Mouse (Mus musculus) kidney, adult 8-10 months (tissue): ENCODE data around the gene Rab22a.
"Not testable (repeated sequence)": the region's sequence is repeated elsewhere in the genome, so short reads cannot be mapped to it uniquely, and the experiment has no call there.

Source experiments
- DNase-seq, 2 experiments: peaks; one replicate each; pipeline ENCODE4 v3.0.0; 2022

Gene Rab22a

DNA sequence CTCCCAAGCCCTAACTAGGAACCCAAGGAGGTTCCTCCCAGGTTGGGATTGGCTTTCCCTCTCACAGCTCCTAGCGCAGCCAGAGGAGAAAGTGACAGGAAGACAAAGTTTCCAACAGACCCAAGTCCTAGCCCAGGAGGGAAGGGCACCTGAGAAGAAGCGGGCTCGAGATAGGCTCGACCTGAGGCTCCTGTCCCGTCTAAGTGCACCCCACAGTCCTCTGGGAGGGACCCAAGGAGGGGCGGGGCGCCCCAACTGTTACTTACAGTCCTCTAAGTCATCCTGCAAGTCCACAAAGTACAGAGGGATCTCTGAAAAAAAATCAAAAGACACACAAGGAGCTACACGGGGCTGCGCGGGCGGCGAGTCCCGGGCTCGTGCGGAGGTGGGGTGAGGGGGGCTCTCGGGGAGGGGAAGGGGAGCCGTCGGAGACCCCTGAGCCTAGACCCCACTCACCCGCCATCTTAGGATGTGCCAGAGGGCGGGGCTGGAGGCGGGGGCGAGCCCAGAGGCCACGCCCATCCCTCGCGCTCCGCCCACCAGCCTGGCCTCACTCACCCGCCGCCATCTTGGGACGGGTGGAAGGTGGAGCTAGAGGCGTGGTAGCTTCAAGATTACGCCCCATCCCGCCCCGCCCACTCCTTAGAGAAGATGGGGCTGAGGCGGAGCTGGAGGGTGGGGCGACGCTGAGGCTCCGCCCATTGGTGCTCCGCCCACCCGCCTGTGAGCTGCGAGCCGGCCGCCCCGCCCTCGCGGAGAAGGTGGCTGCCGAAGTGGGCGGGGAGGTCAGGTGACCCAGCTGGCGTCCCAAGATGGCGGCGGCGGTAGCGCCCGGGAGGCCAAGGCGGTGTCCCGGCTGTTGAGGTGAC lies at the start of gene Rab22a:
Rab22a (plus strand) TSS at position 704 of the 869 bp plus-strand sequence.
- peak; percentile 98 for DNase-seq

DNA sequence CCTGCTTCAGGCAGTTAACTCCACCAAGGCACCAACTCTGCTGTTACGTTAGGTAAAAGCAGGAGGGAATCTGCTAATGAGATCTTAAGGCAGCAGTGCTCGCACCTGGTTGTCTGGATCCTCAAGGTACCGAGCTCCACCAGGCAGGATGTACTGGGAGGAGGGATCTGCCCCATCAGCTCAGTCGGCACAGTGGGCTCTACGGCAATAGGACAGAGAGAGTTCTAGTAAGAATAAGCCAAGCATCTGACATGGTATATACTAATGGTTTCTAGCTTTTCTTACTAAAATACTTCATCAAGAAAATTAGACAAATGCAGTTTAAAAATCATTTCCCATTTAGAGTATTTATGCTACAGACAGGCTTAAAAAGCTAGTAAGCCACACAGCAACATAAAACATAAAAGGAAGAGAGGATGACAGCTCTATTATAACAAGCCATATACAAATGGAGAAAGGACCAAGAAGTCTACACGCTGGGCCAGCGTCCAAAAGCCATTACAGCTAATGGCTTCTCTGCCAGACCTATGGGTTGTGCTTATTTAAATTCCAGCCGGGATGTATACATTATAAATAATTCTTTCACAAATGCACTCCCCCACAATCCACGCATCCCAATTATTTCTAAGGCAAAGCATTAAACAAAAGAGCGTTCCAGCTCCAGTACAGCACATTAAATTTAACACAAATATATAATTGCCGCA lies 44.0 kb upstream of the Rab22a start:
- no peak for DNase-seq

DNA sequence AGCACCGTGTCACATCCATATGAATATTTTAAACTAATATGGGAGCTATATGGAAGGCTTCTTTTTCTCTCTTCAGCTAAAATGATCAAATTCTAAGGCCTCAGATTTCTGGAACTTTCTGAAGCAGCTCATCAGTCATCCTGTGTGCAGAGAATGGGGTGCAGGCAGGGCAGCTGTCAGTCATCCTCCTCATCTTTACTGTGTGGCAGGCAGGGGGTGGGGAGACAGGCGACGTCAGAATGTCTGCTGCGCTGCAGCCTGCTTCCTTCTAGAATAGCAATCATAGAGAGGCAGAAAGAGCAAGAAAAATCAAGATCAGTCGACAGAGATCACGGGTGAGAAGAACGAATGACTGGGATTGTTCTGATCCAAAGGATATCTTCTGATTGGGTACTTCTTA lies 43.4 kb upstream of the Rab22a start:
- no peak for DNase-seq

DNA sequence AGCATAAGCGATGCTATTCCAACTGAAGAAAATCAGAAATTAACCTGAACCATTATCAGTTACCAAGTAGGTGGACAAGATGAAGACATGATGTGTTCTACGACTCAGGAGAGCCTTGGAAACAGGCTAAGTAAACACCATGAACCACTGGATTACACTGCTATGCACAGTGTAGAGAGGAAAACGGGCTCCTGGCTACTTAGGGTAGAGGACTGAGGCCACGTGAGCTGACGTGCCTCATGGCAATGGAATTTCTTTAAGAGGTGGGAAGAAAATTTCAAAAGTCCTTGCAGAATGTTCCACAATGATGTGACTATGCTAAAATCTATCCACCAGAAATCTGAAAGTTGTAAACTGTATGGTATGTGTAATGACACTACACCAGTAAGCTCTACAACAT lies 40.4 kb upstream of the Rab22a start:
- DNase-seq, result no peak

DNA sequence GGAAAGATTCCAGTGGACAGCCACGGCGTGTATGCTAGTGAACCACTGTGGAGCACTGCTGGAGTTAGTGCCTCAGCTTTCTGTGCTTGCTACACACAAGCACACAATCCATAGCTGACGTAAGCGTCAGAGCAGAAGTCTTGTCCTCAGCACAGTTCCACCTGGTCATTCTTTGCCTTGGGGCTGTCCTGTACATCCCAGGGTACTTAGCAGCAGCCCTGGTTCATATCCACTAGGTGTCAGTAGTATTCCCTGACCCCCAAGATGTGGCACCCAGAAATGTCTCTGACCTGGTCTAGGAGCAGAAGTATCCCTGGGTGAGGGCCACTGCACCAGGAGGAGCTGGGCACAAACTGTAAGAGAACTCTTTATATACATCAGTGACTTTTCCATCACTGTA lies 38.9 kb upstream of the Rab22a start:
- DNase-seq, result no peak

DNA sequence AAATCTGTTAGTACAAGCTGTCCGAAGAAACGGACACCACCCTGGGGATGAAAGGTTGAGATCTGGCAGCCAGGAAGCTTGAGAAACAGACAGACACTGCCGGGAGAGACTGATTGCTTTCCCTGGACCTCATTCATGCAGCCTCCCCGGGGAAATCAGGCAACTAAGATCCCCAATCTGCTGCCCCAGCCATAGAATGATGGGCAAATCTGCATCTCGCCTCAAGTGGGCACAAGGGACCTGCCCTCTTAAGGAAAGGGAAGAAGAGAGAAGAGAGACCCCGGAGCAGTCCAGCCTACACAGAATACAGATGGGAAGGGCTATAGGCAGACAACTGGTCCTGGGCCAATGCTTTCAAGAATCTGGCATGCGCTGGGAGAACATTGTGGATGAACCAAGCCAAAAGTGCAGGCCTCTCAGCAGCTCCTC lies 37.4 kb upstream of the Rab22a start:
- DNase-seq, result no peak

DNA sequence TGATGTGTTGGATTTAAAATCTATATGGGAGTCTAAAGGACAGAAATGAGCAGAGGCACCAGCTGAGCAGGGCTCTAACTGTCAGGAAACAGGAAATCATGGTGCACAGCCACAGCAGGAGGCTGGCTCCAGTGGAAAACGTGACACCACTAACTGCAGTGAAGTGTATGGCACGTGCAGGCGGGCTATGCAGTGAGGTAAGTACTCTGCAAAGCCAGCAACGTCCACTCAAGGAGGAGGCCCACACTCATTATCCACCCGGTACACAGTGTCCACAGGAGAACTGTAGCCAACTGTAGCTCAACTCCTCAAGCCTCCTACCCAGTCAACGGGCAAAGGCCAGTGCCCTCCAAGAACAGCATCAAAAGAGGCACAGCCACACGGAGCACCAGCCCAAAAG lies 34.9 kb upstream of the Rab22a start:
- no peak for DNase-seq

DNA sequence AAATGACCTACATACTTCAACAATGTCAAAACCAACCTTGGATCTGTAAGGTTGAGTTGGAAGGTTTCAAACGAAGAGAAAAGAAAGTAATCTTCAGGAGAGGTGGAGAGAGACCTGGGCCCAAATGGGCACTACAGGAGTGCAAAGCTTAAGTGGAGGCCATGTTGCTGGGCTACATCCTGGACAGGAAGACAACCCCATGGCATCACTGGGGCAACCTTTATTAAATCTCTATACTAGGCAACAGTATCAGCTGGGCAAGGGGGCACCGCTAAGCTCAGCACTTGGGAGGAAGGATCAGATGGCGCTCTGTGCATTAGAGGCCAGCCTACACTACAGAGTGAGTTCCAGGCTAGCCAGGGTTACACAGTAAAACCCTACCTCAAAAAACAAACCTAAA lies 33.8 kb upstream of the Rab22a start:
- no peak for DNase-seq

DNA sequence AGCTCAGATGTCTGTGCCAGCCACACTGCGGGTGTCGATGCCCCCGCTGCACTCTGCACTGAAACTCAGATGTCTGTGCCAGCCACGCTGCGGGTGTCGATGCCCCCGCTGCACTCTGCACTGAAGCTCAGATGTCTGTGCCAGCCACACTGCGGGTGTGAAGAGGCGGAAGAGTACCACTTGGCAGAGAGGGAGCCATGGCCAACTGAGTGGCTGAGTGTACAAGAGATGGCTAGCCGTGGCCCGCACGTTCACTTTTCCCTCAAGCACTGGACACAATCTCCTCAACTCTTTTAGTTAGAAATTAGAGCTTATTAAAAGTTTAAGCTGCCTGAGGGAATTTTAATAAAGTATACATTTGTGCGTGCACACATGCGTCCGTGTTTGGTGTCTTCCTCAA lies 25.5 kb upstream of the Rab22a start:
- DNase-seq, result not testable (repeated sequence)

DNA sequence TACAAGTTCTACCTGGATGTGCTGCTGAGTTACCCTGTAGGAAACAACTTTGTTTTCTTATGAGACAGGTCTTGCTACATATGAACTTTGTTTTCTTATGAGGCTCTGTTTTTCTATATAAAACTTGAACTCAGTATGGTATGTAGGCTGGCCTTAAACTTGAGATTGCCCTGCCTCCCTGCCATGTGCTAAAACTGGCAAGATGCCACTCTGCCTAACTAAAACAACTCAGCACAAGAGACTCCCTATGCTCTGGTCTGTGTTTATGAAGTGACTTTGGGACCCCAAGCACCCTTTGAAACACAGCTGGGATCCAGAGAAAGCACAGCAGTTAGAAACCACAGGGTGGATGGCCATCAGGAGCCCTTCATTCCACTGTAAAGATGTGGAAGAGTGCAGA lies 18.2 kb upstream of the Rab22a start:
- no peak for DNase-seq

DNA sequence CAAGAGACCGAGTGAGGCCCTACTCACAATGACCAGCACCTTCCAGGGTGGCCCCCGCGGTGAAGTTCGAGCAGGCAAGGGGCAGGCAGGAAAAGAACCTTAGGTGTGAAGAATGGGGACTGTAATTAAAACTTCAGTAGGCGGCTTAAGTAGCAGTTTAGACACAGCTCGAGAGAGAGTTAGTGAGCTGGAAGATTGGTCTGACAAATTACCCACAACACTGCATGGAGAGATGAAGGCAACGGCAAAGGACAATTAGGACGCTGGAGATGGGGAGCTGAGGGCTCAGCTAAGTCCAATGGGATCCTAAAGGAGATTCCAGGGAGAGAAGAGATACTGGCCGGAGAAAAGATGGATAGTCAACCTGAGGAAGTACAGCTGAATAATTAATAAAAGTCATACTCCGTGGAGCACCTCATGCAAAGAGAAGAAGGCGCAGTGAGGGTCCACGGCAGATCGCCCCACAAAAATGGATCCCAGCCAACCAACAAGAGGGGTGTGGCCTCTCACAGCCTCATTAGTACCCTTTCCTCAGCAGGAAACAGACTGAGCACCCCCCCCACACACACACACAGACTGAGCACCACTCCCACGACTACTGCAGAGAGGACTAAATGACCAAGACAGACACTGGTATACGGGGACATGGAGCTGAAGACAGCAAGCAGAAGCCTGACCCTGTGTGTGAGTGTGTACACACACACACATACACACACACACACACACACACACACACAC lies 17.1 kb upstream of the Rab22a start:
- DNase-seq, result no peak

DNA sequence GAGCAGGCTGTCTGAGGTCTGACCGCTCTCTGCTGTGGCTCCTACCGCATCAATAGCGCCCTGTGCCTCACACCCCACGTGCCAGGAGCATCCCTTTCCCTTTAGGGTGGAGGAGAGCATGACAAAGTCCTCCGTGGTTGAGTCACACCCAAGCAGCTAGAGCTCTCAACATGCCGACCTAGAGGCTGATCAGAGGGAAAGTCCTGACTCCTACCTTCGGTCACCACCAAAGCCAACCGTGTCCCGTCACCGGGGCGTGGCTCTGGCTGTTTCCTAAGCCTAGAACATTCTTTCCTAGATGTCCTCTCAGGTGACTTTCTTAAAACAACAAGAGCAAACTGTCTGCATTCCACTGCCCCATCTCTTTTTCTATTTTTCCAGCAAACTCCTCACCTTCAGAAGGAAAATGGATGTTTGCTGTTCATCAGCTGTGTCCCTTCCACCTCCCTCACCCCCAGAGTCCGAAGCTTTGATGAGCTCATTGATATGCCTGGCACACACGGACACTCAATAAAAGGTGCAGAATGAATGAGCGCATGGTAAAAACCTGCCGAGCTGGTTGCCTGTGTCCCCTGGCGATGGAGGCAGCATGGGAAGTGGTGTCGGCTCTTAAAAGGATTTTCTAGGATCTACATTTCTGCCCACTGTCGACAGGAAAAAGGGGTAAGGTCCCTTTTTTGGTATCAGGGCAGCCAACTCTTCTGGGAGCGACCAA lies 12.2 kb upstream of the Rab22a start:
- peak in 1 of 2 experiments; percentile 22 for DNase-seq

DNA sequence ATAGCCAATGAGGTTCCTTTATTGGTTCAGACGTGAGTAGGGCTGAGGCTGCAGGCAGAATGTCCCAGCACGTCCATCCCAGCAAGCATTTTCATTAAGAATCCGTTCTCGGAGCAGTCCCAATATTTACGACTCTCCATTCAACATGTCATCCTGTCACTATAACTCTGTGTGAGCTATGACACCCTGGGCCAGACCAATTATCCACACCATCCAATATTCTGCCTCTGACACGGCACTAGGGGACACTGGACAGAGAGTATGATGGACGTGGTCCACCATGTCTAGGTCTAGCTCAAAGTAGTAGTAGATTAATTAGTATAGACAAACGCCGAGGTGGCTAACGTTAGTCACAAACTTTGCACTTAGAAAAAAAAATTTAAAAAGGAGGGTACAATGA lies 9.8 kb upstream of the Rab22a start:
- DNase-seq, result no peak

DNA sequence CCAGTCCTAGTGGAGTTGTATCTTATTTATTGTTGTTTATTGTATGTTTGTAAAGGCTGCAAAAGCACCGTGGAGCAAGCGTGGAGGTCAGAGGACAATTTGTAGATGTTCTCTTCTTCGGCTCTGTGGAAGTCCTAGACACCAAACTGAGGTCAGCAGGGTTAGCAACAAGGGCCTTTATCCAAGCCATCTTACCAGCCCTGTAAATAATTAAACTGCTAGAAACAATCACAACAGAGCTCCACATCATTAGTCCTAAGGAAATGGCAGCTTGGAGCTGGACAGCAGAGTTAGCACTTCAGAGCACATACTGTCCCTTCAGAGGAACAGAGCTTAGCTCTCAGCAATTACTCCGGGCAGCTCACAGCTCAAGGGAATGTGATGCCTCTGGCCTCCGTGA lies 6.0 kb upstream of the Rab22a start:
- peak; percentile 35 to 42 for DNase-seq

DNA sequence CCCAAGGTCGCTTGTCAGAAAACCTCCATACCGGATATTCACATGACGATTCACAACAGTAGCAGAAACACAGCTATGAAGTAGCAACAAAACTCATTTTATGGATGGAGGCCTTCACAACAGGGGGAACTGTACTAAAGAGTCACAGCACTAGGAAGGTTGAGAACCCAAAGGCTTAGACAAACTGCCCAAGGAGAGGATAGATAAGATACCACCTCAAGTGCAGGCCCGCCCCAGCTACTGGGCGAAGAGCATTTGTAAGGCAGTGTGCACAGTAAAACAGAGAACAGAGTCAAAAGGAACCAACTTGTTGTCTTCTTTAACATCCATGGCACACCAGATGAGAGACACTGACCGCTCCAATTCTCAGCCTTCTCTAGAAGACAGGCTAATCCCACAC lies 1.8 kb upstream of the Rab22a start:
- no peak for DNase-seq

DNA sequence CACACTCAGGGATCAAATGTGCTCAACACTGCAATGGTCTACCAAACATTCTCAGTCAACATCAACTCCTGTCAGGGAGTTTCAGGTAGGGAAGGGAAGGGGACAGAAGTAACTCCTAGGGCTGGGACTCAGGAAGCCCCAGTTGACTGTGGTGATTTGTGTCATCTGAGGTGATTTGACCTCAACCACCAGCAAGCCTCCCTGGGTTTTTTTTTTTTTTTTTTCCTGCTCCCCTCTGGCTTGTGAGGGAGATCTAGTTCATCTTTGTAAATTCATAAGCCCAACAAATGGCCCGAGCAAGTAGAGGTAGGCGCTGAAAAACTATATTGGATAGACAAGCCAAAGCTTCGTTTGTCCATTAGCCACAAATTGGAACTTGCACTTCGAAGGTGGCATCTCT lies 1.0 kb upstream of the Rab22a start:
- DNase-seq, result no peak

DNA sequence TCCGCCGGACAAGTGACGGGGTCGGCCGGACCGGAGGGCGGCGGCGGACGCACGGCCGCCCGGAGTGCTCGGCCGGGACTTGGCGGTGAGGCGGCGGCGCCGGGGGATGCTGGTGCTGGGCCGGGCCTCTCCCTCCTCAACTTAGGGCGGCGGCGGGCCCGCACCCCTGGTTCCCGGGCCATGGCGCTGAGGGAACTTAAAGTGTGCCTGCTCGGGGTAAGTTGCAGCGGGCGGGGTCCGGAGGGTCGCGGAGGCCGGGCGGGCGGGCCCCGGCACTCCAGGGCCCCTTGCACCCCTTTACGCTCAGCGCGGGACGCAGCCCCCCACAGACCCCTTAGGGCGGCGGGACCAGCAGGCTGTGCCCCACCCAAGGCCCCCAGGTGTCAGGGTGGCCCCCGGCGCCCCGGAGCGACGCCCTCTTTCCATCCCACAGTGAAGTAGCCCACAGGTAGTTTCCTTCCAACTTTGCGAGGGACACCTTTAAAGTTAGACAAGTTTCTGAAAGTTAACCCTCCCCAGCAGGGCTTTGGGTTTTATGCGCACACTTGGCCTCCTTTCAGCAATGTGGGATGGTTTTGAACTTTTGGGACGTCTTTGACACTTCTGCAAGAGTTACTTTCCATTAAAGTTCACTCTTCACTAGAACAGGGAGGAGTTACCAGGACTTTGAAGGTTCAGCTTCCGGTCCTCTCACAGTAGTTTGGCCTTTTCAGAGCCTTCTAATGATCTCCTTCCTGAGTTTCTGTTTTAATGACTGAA lies 545 bp downstream of the Rab22a start:
- peak in 1 of 2 experiments; percentile 31 for DNase-seq

DNA sequence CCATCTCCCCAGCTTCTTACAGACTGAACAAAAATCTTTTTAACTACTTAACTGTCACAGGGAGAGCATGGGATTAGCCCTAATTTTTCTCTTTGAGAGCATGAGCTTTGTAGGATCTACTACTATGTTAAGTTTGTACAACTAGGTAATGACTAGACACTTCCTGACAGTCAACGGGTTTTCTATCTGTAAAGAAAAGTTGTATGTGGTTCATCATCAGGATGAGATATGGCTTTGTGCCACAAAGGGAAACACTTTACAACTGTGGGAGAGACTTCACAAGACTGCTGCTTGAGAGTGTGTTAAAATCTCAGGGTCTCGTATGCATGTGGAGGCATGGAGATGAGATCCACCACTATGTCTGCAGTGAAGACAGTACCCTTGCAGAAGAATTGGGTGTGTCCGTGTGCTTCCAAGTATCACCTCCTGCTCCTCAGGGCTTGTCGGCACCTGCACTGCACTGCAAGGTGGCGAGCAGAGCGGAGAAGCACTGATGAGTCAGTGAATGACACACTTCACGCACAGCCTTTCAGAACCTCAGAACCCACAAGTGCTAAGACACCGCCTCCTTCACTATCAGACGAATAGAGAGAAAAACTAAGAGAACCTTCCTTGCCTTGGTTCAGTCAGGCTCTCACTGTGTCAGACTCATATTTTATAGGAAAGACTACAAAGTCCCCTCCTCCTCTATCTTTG lies 2.8 kb downstream of the Rab22a start:
- no peak for DNase-seq

DNA sequence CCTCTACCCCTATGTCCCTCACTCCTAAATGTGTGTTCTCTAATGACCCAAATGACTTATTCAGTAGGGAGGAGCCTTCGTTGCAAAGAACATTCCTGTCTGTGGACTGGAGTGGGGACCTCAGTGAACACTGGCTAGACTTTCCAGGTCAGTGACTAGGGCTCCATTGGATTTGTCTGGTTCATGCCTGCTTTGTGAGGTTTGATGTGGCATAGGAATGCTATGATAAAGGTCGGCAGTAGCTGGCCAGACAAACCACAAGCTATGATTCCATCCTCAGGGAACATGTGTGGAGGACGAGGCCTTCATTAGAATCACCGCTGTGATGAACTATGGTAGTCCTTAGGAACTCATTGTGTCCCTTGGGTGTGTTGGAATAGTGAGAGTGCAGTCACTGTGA lies 5.2 kb downstream of the Rab22a start:
- no peak for DNase-seq

DNA sequence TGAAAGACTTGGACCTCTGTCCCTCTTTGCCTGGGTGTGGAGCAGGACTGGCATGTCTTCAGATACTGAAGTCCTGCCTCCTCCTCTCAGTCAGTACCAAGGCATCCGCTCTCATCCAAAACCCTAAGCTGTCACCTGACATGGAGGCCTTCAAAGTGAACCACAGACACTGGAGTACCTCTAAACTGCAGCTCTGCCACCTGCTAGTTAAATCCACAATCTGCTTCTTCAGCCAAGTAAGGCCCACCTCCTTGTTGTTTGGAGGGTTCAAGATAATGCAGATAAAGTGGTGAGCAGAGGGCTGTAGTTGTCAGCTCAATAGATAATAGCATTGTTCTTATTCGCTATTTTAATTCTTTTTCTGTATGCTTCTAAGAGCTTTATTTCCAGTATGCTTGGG lies 5.7 kb downstream of the Rab22a start:
- no peak for DNase-seq

DNA sequence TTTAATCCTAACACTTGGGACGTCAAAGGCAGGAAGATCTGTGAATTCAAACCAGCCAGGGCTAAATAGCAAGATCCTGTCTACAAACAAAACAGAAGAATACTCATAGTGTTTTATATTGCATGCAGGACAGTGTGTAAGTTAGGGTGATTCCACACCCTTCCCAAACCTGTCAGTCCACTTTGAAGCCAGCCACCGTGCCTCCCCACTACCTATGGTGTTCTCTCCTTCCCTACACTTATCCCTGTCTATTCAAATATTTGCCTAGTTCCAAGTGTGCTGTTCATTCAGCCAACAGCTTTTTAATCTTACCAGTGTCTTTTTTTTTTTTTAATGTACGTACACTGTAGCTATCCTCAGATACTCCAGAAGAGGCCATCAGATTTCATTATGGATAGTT lies 7.3 kb downstream of the Rab22a start:
- no peak for DNase-seq
